ENCODE assay signal across 8 mouse cellular contexts in the genomic region with DNA sequence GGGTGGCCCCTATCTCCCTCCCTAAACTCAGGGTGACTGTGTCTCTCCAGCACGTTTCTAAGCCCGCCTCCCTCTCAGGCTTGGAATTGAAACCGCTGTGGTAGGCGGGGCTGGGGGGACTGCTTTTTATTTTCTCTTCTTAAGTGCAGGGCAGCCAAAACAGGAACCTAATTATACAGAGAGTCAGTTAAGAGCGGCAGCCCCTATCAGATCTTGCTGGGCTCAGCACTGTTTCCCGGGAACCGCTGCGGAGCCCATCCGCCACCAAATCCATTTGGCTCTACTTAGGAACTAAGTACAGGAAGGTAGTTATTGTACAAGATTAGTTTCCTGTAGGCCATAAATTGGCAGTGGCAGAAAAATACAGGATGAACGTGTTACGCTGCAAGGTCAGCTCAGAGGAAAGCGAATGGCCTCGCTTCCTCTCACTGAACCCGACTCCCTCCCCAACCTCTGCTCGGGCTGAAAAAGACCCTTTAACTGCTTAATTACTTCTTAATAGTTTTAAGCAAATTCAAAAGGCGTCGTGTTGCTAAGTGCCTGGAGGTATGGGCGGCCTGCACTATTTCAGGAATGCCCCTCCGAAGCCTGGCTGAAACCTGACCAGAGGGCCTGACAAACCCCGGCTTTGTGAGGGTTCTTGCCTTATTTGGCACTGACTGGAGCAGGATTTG.
DNase-seq lines count a peak whose midpoint lies in the region; ATAC-seq and TF ChIP-seq lines count a peak whose summit lies in the region.

No protein-coding gene starts in this region.

- no peak for TF ChIP-seq POLR2A in ES-Bruce4 (IDR thresholded peaks at IDR 0.05; ENCODE audit: insufficient read depth, low read length)

- H3K9ac ChIP-seq in ES-Bruce4 (ENCODE audit: low read depth, poor library complexity, severe bottlenecking): peak overlapping the region; percentile 34
- H3K9ac ChIP-seq in heart, embryonic 12.5 days: peak overlapping the region; percentile 61; the same call in 1 of the 2 replicates
- 0 out of 2 replicates have a peak overlapping the region, but pooled peaks have one; percentile 16 for H3K9ac ChIP-seq in lung, postnatal 0 days (replicated peaks; ENCODE audit: low read depth)

- 2% methylated on average over 20 of the region's 20 CpGs for WGBS in heart, embryonic 12.5 days
- 5% methylated on average over 20 of the region's 20 CpGs for WGBS in lung, postnatal 0 days

- peak overlapping the region; percentile 74 for H3K27ac ChIP-seq in ES-Bruce4 (ENCODE audit: insufficient read depth, low read length)
- peak overlapping the region; percentile 82 for H3K27ac ChIP-seq in heart, embryonic 12.5 days (ENCODE audit: poor library complexity, severe bottlenecking)
- H3K27ac ChIP-seq in lung, postnatal 0 days (ENCODE audit: low read length): peak overlapping the region; percentile 78

- peaks cover 4% of the 10 kb centered on the region for H3K4me1 ChIP-seq in ES-Bruce4 (ENCODE audit: control insufficient read depth, insufficient read depth, low read length)
- peaks cover 91% of the 10 kb centered on the region for H3K4me1 ChIP-seq in heart, embryonic 12.5 days (replicated peaks)
- peaks cover 16% of the 10 kb centered on the region; the same call in 1 of the 2 replicates for H3K4me1 ChIP-seq in lung, postnatal 0 days (ENCODE audit: insufficient read depth, low read depth, low read length)

- DNase-seq in 3T3-L1 (ENCODE audit: low read depth, low spot score) (peak; percentile 57), adipocyte (ENCODE audit: low spot score) (no peak)
- peak; percentile 88 for DNase-seq in embryo, embryonic 11 days
- peak; percentile 78 for DNase-seq in kidney, adult 9 months
- DNase-seq in lung, postnatal 0 days (ENCODE audit: low spot score): peak; percentile 91

- TF ChIP-seq EP300 in ES-Bruce4 (IDR thresholded peaks at IDR 0.05; ENCODE audit: insufficient read depth, low read depth, low read length): peak; percentile 83
- TF ChIP-seq EP300 in lung, postnatal 0 days (IDR thresholded peaks at IDR 0.05): no peak

- H3K36me3 ChIP-seq in ES-Bruce4 (ENCODE audit: control insufficient read depth, insufficient read depth, low read length, poor library complexity, severe bottlenecking): no peaks in the 10 kb centered on the region
- H3K36me3 ChIP-seq in heart, embryonic 12.5 days: no peaks in the 10 kb centered on the region
- no peaks in the 10 kb centered on the region for H3K36me3 ChIP-seq in lung, postnatal 0 days (ENCODE audit: insufficient read depth, low read length)

- H3K27me3 ChIP-seq in ES-Bruce4 (ENCODE audit: control insufficient read depth, insufficient read depth, low read length, poor library complexity, severe bottlenecking): no peaks in the 10 kb centered on the region
- H3K27me3 ChIP-seq in heart, embryonic 12.5 days (replicated peaks): no peaks in the 10 kb centered on the region
- H3K27me3 ChIP-seq in lung, postnatal 0 days (replicated peaks; ENCODE audit: insufficient read depth, low read length): no peaks in the 10 kb centered on the region; the same call in 1 of the 2 replicates

- no peaks in the 10 kb centered on the region for H3K9me3 ChIP-seq in ES-Bruce4 (replicated peaks; ENCODE audit: control insufficient read depth, insufficient read depth, low read length, poor library complexity, severe bottlenecking)
- H3K9me3 ChIP-seq in heart, embryonic 12.5 days (replicated peaks): no peaks in the 10 kb centered on the region
- H3K9me3 ChIP-seq in lung, postnatal 0 days (ENCODE audit: low read length): no peaks in the 10 kb centered on the region

- ATAC-seq in heart, embryonic 12.5 days (ENCODE audit: insufficient number of reproducible peaks, low FRiP score): 0 out of 2 replicates have a peak, but pooled peaks have one; percentile 12
- ATAC-seq in lung, postnatal 0 days: peak; percentile 20
- peak; percentile 71 for ATAC-seq in neutrophil, adult 5-6 weeks (ENCODE audit: extremely low read depth, insufficient number of reproducible peaks, low FRiP score, poor library complexity, severe bottlenecking)

- TF ChIP-seq CTCF in ES-Bruce4 (IDR thresholded peaks at IDR 0.05; ENCODE audit: low read depth, low read length): no peak
- TF ChIP-seq CTCF in lung, postnatal 0 days (IDR thresholded peaks at IDR 0.05): no peak

- H3K4me3 ChIP-seq in ES-Bruce4 (ENCODE audit: low read depth, low read length): peak overlapping the region; percentile 31
- H3K4me3 ChIP-seq in heart, embryonic 12.5 days: no peak overlapping the region
- H3K4me3 ChIP-seq in lung, postnatal 0 days (ENCODE audit: low read depth, low read length): no peak overlapping the region

- H3K4me2 ChIP-seq in heart, embryonic 12.5 days: peak overlapping the region; percentile 40
- H3K4me2 ChIP-seq in lung, postnatal 0 days (replicated peaks; ENCODE audit: low read depth, low read length): peak overlapping the region; percentile 30; the same call in 1 of the 2 replicates

Comparison
In these comparisons a context has a peak if more than half of its experiments do, and no peak if none do; other contexts are left out.
1. ATAC-seq: peak in every context shown above with its lines; median percentile 71 in neutrophil, adult 5-6 weeks; 20 in lung, postnatal 0 days; 12 in heart, embryonic 12.5 days.